Mouse (Mus musculus) kidney, adult 2 months (tissue): ENCODE results near the gene Pigk.

Source experiments
- CTCF ChIP-seq: fragments of 200-500 bp; conservative IDR thresholded peaks from 2 replicates; pipeline ENCODE4 v1.5.1; 2011; ENCODE audit warnings: low read depth, mild to moderate bottlenecking, control low read depth, low read length, moderate library complexity, mixed read lengths; ENCODE audit not compliant: insufficient read depth, insufficient read length
- POLR2A ChIP-seq: fragments of 200-500 bp; IDR thresholded peaks from one replicate; pipeline ENCODE4 v1.6.1; 2011; ENCODE audit warnings: low read depth, low read length, control low read depth

GRCm38 (mm10) chr3:152776872-152777540, 63.1 kb downstream of the Pigk start:
- TF ChIP-seq CTCF (no peak), POLR2A (no peak)
